Mouse (Mus musculus): ENCODE measurements around the gene Sri.
"Not testable (repeated sequence)": the region's sequence is repeated elsewhere in the genome, so short reads cannot be mapped to it uniquely, and the experiment has no call there.

Gene Sri

GRCm38 (mm10) chr5:8045855-8046254 lies at the start of gene Sri:
Gene Sri (plus strand): TSS chr5:8046078.
- DNase-seq: no peak

- no peak for DNase-seq
Observed at GRCm38 (mm10) chr5:7996401-7997044, 49.4 kb upstream of the Sri start.

- no peak for DNase-seq
Observed at GRCm38 (mm10) chr5:7997086-7997485, 48.8 kb upstream of the Sri start.

GRCm38 (mm10) chr5:8000466-8000865 lies 45.4 kb upstream of the Sri start:
- no peak for DNase-seq

GRCm38 (mm10) chr5:8002827-8003226 lies 43.1 kb upstream of the Sri start:
- no peak for DNase-seq

- DNase-seq: no peak
Observed at GRCm38 (mm10) chr5:8013276-8013675, 32.6 kb upstream of the Sri start.

GRCm38 (mm10) chr5:8034596-8034995 lies 11.3 kb upstream of the Sri start:
- DNase-seq: not testable (repeated sequence)

- no peak for DNase-seq
Observed at GRCm38 (mm10) chr5:8053827-8054226, 7.9 kb downstream of the Sri start.

- DNase-seq: peak; percentile 28
Observed at GRCm38 (mm10) chr5:8055721-8056129, 9.8 kb downstream of the Sri start.

- peak; percentile 90 for DNase-seq
Observed at GRCm38 (mm10) chr5:8056141-8057017, 10.5 kb downstream of the Sri start.

- peak; percentile 25 for DNase-seq
Observed at GRCm38 (mm10) chr5:8057018-8057323, 11.1 kb downstream of the Sri start.

- peak; percentile 19 for DNase-seq
Observed at GRCm38 (mm10) chr5:8058056-8058455, 12.2 kb downstream of the Sri start.

- no peak for DNase-seq
Observed at GRCm38 (mm10) chr5:8062469-8062868, 16.6 kb downstream of the Sri start.

- peak; percentile 76 for DNase-seq
Observed at GRCm38 (mm10) chr5:8063207-8063606, 17.3 kb downstream of the Sri start.

GRCm38 (mm10) chr5:8073406-8073805 lies 27.5 kb downstream of the Sri start:
- no peak for DNase-seq

- DNase-seq: no peak
Observed at GRCm38 (mm10) chr5:8073901-8074561, 28.2 kb downstream of the Sri start.

GRCm38 (mm10) chr5:8077481-8077880 lies 31.6 kb downstream of the Sri start:
- DNase-seq: no peak

GRCm38 (mm10) chr5:8082800-8083509 lies 37.1 kb downstream of the Sri start:
- no peak for DNase-seq

- no peak for DNase-seq
Observed at GRCm38 (mm10) chr5:8085661-8086060, 39.8 kb downstream of the Sri start.

GRCm38 (mm10) chr5:8088147-8088546 lies 42.3 kb downstream of the Sri start:
- no peak for DNase-seq

GRCm38 (mm10) chr5:8094921-8095320 lies 49.0 kb downstream of the Sri start:
- DNase-seq: no peak

- no peak for DNase-seq
Observed at GRCm38 (mm10) chr5:8095689-8096088, 49.8 kb downstream of the Sri start.

GRCm38 (mm10) chr5:8111691-8112090 lies 65.8 kb downstream of the Sri start:
- no peak for DNase-seq
